Mouse (Mus musculus): ENCODE measurements around the gene Prss23. TPM values are rescaled to one million over a fixed set of nuclear protein-coding genes. Genes with fewer than 3 reads are reported as not detected.

Gene Prss23
- 10 to 100 TPM; 28.8 to 30.4 TPM for total RNA-seq (2021)
- long read RNA-seq, experiment 1, transcript Prss23-205 (2 exons, 682 nt) = minor isoform, 7 of 50 reads
- long read RNA-seq, experiment 1, transcript Prss23-201 (2 exons, 3,228 nt) = major isoform, 33 of 50 reads
- long read RNA-seq, experiment 1, partial matches to known transcripts = 4 of 50 reads
- long read RNA-seq, experiment 1, other reads (novel, unspliced or antisense) = 3 of 50 reads
- long read RNA-seq, experiment 2, transcript Prss23-201 (2 exons, 3,228 nt) = major isoform, 33 of 45 reads
- long read RNA-seq, experiment 2, transcript Prss23-205 (2 exons, 682 nt) = minor isoform, 7 of 45 reads
- long read RNA-seq, experiment 2, partial matches to known transcripts = 0 of 45 reads
- long read RNA-seq, experiment 2, other reads (novel, unspliced or antisense) = 2 of 45 reads

DNA sequence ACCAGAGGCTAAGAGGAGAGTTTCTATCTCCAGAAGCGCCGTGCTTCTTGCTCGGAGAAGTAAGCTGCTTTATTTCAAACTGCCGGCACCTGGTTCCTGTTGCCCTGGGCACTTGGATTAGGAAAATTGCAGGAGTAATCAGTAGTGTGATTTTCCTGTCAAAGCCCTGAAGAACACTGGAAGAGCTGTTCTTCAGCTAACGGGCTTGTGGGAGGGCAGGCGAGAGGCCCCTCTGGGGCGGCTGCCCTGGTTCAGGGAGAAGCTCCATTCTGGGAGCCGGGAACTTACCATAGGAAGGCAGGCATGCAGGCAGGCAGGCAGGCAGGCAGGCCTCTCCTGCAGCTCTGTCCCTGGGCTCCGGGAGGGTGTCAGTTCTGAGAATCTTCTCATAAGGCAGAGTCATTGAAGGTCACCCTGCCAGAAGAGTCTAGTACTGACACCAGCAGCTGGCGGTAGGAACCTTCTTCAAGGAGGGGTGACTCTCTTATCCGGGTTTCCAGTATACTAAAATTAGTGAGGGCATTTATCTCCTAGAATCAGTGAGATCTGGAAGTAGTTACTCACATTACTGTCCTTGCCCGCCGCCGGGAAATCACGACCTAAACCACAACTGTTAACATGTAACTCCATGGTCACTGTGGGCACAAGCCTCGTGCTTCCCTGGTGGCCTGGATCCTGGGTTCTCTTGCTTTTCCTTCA is at the start of gene Prss23:
Gene Prss23 (minus strand): TSS at position 457 of the 699 bp plus-strand sequence.
- no peak for DNase-seq
- intact Hi-C loops (cut with DNase I) = no loop called here

DNA sequence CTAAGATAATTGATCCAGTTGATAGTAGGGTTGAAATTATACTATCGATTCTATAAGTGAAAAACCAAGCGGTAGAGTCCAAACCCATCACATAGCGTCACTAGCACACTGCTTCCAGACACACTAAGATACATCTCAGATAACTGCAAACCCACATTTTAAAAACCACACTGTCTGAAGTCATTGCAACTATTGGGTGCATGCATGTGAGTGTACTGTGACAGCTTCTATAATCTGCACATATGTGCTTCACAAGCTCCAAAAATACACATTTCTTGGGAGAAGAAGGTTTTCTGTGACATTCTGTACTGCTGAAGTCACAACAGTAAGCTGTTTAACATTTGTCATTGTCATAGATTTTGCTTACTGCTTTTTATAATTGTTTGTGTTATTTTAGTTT is 49.1 kb upstream of the Prss23 start:
- intact Hi-C loops (cut with DNase I) = no loop called here

DNA sequence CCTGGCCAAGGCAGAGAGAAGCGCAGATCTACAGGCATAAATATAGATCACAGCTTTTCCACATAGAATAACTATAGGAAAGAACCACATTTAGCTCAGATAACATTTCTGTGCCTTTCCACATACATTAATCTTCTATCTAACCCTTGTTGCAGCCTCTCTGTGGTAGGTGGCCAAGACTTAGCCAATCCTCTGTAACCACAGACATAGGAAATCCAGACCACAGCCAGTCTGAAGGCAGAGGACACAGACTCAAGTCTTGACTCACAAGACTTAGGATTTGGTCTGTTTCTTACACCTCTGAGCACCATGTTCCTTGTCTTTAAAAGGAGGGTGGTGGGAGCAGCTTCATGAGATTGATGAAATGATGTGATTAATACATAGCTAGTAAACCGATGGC is 37.6 kb upstream of the Prss23 start:
- intact Hi-C loops (cut with DNase I) = no loop called here
- no peak for DNase-seq

More for the DNA sequence above, 49.1 kb upstream of the Prss23 start:
- no peak for DNase-seq

DNA sequence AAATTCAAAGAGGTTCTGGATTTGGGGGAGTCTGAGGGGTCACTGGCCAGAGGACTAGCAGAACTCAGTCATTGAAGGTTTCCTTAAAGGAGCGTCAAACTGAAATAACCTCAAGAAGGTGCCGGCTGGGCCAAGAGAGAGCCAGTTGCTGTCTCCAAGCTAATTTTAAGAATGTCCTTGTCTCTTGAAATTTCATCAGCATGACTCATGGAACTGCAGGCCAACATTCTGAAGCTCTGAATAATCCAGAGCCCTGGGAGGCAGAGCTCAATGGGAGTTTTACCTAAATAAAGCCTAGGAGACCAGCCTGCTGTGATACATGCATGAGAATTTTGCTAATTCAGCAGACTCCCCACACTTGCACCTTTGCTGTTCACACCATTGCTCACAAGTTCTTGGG is 36.5 kb upstream of the Prss23 start:
- intact Hi-C loops (cut with DNase I) = no loop called here
- peak; percentile 36 to 59 for DNase-seq

- intact Hi-C loops (cut with DNase I) = no loop called here
- DNase-seq = no peak
Observed at GRCm38 (mm10) chr7:89562140-89562539, 35.2 kb upstream of the Prss23 start.

GRCm38 (mm10) chr7:89560939-89561338 is 34.0 kb upstream of the Prss23 start:
- intact Hi-C loops (cut with DNase I) = no loop called here
- DNase-seq = no peak

DNA sequence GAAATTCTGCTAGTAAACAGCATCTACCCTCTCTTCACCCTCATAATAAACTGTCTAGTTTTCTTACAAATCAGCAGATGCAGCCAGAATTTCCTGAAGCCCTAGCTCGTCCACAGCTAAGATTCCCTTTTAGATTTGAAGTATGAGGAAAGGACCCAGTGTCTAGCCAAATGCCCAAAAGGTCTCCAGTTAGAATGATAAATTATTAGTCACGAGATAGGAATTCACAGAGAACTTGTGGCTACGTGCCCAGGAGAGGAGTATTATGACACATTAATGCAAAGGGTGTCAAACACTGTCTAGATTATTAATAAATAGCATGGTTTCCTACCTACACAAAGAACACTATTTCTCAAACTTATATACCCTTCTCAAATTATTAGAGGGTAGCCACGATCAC is 32.6 kb upstream of the Prss23 start:
- no peak for DNase-seq
- intact Hi-C loops (cut with DNase I) = no loop called here

GRCm38 (mm10) chr7:89559105-89559504 is 32.1 kb upstream of the Prss23 start:
- intact Hi-C loops (cut with DNase I) = no loop called here
- DNase-seq = no peak

- DNase-seq = no peak
- intact Hi-C loops (cut with DNase I) = no loop called here
Observed at GRCm38 (mm10) chr7:89558446-89559039, 31.6 kb upstream of the Prss23 start.

DNA sequence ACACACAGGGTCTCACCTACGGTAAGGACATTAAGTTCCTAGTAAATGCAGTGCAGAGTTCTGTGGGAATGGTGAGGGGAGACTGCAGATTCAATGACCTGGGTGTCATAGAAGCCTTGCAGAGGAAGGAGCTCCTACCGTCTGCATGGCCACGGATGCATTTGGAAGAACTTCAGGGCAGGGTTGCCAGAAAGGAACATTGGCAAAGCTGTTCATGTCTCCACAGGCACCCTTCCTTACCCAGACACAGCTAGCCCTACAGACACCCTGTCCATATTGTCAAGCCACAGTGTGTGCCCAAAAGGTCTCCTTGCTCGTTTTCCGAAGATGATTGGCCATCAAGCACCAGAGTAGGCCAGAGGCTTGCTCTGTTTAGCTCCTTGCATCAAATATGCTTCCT is 30.1 kb upstream of the Prss23 start:
- intact Hi-C loops (cut with DNase I) = no loop called here

DNA sequence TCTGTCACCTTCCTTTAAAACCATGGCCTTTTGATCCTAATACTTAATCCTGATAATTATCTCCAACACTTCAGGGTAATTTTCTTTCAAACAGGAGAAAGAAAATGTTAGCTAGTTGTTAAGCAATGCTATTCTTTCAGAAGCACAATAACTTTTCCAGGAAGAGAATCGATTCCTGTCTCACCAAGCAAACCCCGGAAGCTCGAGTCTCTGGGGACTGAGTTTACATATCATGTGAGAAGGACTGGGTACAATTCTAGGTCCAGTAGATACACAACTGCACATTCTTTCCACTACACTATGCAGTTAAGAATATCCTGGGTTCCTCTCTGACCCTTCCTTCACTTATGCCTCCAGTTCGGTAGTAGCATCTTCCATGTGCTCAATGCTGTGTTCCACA is 29.7 kb upstream of the Prss23 start:
- intact Hi-C loops (cut with DNase I) = no loop called here
- DNase-seq = no peak

More for the DNA sequence above, 30.1 kb upstream of the Prss23 start:
- DNase-seq = no peak

DNA sequence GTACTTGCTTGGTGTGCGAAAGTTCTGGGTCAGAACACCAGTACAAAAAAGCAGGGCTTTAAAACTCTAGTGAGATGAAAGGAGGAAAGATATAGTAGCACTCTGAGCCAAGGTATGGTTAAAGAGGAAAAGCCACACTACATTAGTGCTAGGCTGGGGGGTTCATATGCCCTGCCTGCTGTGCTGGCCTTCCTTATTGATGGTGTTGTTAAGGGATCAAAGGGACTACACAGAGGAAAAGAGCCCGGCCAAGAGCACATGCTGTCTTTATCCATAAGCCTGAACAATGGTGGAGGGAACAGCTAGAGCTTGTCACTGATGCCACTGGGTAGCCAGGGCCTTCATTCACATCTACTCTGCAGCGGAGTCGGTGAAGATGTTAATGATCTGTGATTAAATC is 28.2 kb upstream of the Prss23 start:
- intact Hi-C loops (cut with DNase I) = no loop called here
- no peak for DNase-seq

DNA sequence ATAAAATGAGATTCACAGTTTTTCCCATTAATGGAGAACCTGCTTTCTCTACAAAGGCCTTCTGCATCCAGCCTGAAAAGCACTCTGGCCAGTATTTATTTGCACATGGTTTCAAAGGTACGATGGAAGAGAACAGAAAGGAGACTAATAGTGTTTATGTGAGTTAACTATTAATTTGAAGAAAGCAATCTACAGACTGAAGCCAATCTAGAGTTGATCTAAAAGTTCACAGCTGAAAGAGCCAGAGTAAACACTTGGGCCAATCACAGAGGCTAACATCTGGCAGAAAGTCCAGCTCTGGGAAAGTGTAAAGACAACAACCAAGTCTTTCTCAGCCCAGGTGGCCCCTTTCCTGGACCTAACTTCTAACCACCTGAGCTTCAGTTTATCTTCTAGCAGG is 27.1 kb upstream of the Prss23 start:
- intact Hi-C loops (cut with DNase I) = no loop called here

DNA sequence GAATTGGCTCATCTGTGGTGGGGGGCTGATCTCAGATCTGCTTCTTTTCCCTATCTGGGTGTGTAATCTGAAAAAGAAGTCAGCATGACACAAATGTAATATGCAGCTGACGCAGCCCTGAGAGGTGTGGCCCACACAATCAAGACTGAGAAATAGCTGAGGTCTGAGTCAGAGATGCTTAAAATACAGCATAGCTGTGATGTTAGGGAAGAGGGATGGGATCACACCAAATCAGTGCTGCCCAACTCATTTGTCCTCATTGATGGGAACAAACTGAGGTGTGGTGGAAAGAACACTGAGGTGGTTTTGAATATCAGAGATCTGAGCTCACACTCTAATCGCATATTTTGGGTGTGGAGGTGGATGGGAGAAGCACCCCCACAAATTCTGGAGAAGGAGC is 14.0 kb upstream of the Prss23 start:
- intact Hi-C loops (cut with DNase I) = no loop called here
- DNase-seq = no peak

More for the DNA sequence above, 27.1 kb upstream of the Prss23 start:
- DNase-seq = no peak

DNA sequence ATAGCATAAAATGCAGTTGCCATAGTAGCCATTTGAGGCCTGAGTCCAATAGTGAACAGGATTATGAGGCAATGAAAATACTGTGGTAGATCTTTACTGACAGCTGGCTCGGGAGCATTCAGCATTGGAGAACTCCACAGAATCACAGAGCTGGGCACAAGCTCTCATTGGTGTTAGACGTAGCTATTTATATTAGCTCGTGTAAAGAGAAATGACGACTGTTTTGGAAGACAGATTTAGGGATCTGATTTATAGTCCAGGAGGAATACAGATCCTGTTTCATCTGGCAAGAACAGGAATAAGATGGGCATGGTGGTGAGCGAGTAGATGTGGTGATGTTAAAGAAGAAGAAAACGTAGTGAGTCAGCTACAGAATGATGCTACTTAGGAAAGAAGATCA is 12.4 kb upstream of the Prss23 start:
- no peak for DNase-seq
- intact Hi-C loops (cut with DNase I) = no loop called here

DNA sequence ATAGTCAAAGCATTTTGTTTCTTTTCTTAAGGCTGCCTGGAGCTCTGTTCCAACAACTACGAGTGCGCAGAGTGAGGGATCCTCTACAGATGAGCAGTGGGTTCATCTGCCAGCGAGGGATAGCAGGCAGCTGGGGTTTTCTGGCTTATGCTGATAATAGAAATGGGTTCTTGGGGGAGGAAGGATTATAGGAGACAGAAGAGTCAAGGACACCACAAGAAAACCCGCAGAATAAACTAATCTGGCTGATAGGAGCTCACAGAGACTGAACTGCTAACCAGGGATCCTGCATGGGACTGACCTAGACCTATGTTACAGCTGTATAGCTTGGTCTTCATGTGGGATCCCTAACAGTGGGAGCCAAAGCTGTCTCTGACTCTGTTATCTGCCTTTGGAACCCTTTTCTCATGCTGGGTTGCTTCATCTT is 456 bp upstream of the Prss23 start:
- intact Hi-C loops (cut with DNase I) = no loop called here
- DNase-seq = no peak

- intact Hi-C loops (cut with DNase I) = no loop called here
- DNase-seq = no peak
Observed at GRCm38 (mm10) chr7:89523816-89524215, 3.2 kb downstream of the Prss23 start.

GRCm38 (mm10) chr7:89522170-89522569 is 4.8 kb downstream of the Prss23 start:
- intact Hi-C loops (cut with DNase I) = no loop called here
- DNase-seq = no peak

DNA sequence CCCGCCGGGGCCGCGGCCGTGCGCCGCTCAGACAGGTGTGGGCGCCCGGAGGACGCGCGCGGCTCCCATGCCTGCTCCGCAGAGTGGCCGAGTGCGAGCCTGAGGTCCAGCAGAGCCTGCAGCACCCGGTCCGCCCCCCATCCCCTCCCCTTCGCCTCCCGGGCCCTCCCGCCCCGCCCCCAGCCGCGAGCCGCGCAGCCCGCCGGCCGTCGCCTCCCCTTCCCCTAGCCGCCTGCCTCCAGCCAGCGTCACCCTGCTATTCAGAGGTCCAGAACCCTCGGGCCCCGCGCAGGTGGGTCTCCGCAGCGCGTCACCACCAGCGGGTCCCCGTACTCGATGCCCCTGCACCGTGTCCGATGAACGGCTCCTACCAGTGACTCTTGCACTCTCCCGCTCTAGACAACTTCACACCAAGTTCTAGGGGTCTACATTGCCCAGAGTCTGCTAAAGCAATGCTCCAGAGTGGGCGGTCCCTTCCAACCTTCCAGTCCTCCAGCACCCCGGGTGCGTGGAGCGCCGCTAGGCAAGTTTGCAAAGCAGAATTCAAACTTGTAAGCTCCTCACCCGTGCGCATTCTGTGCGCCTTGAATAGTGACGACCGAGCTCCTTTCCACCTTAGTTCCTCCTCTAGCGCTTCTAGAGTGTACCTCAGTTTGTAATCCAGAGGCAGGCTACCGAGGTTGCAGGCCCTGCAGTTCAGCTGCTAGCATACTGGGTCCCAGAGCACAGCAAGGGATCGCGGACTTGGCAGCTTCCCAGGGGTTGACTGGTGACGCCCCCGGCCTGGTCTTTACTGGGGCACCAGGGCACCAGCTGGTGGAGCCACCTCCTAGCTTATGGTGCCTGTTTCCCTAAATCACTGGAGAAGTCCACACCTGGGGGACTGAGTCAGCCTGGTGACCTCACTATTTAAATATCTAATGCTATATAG is 9.3 kb downstream of the Prss23 start:
- intact Hi-C loops (cut with DNase I) = loop anchor here (5.0 kb wide), 1 partner anchor 115 kb away; the partner anchor contains the start of gene Me3
- peak; percentile 70 to 80 for DNase-seq
